Mouse (Mus musculus): ENCODE results near the gene Emc6.
A peak's percentile ranks its signal among the peaks of the same experiment; 100 is the strongest.

The Emc6 gene

GRCm38 (mm10) chr11:73176608-73177508, at the start of gene Emc6, which contains the start of gene Tax1bp3:
Gene Emc6, minus strand, starts transcription at chr11:73177037.
Gene Tax1bp3, plus strand, starts transcription at chr11:73177083.
- DNase-seq, result peak; percentile 96 to 98

GRCm38 (mm10) chr11:73225856-73226255, 49.0 kb upstream of the Emc6 start:
- DNase-seq, result no peak

- peak; percentile 21 to 37 for DNase-seq
These were observed 47.1 kb upstream of the Emc6 start for GRCm38 (mm10) chr11:73223966-73224365.

GRCm38 (mm10) chr11:73222846-73223245, 46.0 kb upstream of the Emc6 start:
- peak in 1 of 2 experiments; percentile 11 for DNase-seq

GRCm38 (mm10) chr11:73220651-73221050, 43.8 kb upstream of the Emc6 start:
- no peak for DNase-seq

GRCm38 (mm10) chr11:73219671-73220070, 42.8 kb upstream of the Emc6 start:
- no peak for DNase-seq

GRCm38 (mm10) chr11:73213956-73214355, 37.1 kb upstream of the Emc6 start:
- no peak for DNase-seq

GRCm38 (mm10) chr11:73207621-73208020, 30.8 kb upstream of the Emc6 start:
- DNase-seq, result peak in 1 of 2 experiments; percentile 16

- no peak for DNase-seq
These were observed 28.4 kb upstream of the Emc6 start for GRCm38 (mm10) chr11:73205194-73205593.

GRCm38 (mm10) chr11:73203895-73204294, 27.1 kb upstream of the Emc6 start:
- no peak for DNase-seq

- DNase-seq, result peak; percentile 14 to 34
These were observed 24.8 kb upstream of the Emc6 start for GRCm38 (mm10) chr11:73201597-73201996.

- DNase-seq, result no peak
These were observed 24.2 kb upstream of the Emc6 start for GRCm38 (mm10) chr11:73201021-73201420.

GRCm38 (mm10) chr11:73199879-73200278, 23.0 kb upstream of the Emc6 start:
- no peak for DNase-seq

GRCm38 (mm10) chr11:73199230-73199712, 22.4 kb upstream of the Emc6 start, which contains the start of gene Shpk:
Gene Shpk, plus strand, starts transcription at chr11:73199460.
- DNase-seq, result peak; percentile 94 to 96

- DNase-seq, result peak; percentile 79 to 90
These were observed 21.9 kb upstream of the Emc6 start, which contains the start of gene Ctns for GRCm38 (mm10) chr11:73198603-73199229. Gene Ctns, minus strand, starts transcription at chr11:73199042.

- DNase-seq, result no peak
These were observed 21.4 kb upstream of the Emc6 start for GRCm38 (mm10) chr11:73198190-73198589.

GRCm38 (mm10) chr11:73194444-73194843, 17.6 kb upstream of the Emc6 start:
- DNase-seq, result no peak

- no peak for DNase-seq
These were observed 16.2 kb upstream of the Emc6 start for GRCm38 (mm10) chr11:73193047-73193446.

GRCm38 (mm10) chr11:73187231-73187630, 10.4 kb upstream of the Emc6 start:
- peak in 1 of 2 experiments; percentile 11 for DNase-seq

- no peak for DNase-seq
These were observed 9.2 kb upstream of the Emc6 start for GRCm38 (mm10) chr11:73185872-73186615.

- DNase-seq, result no peak
These were observed 1.1 kb upstream of the Emc6 start for GRCm38 (mm10) chr11:73177895-73178294.

GRCm38 (mm10) chr11:73177509-73177875, 655 bp upstream of the Emc6 start:
- DNase-seq, result peak; percentile 90 to 95

GRCm38 (mm10) chr11:73176186-73176585, 651 bp downstream of the Emc6 start:
- DNase-seq, result no peak

Measured in kidney, postnatal 4 days (tissue).